Mouse (Mus musculus): ENCODE measurements around the gene Rab5c. TPM values are rescaled to one million over a fixed set of nuclear protein-coding genes. Genes with fewer than 3 reads are reported as not detected.

Gene Rab5c
- polyA plus RNA-seq, 1 experiment from 2014 or later = 25.2 TPM

DNA sequence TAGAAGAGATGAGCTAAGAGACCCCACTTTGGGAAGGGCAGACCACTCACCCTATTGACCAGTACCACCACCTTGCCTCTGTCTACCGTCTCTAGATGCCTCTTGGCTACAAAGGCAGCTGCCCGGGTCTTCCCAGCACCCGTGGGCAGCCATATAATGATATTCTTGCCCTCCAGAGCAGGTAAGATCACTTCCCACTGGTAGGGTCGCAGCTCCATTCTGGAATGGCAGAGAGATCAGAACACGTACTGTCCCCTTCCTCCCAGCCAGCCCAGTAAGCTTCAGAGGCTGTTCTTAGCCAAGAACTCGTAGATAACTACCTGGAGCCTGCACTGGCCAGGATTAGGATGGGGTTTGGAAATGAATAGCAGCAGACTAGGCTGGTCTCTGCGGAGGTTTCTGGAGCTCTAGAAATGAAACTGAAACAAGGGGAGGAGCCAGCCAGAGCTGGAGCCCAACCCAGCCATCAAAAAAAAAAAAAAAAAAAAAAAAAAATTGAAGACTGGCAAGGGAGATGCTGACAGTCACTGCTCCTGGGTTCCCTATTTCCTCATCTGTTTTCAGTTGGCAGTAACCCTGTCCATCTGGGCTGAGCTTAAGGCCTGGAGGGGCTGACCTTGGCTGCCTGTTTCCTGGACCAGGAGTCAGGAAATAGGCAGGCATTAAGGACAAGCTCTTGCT lies 34.0 kb downstream of the Rab5c start, which contains the start of gene Dhx58:
TSS of gene Dhx58 (minus strand) at position 421 of the 681 bp plus-strand sequence.
- no peaks in the 10 kb centered on the region for H3K9me3 ChIP-seq
- no peak within 1 kb of the TSS for H3K4me3 ChIP-seq (replicated peaks)
- no peak within 1 kb of the TSS; the same call in 1 of the 2 replicates for H3K4me2 ChIP-seq
- H3K4me1 ChIP-seq = peaks cover 6% of the 10 kb centered on the region
- peaks cover 9% of the 10 kb centered on the region; the same call in 1 of the 2 replicates for H3K27me3 ChIP-seq
- no peak for ATAC-seq (ENCODE audit: low FRiP score)
- 71% methylated on average over 7 of the region's 7 CpGs for WGBS
- H3K36me3 ChIP-seq (replicated peaks) = peaks cover 48% of the 10 kb centered on the region
- no peak within 1 kb of the TSS for H3K9ac ChIP-seq
- no peak within 1 kb of the TSS for H3K27ac ChIP-seq

- Histone ChIP-seq H3K9me3 (no peaks in the 10 kb centered on the region), H3K4me1 (peaks cover 6% of the 10 kb centered on the region), H3K27me3 (peaks cover 9% of the 10 kb centered on the region; the same call in 1 of the 2 replicates), H3K4me2 (no peak overlapping the region), H3K27ac (no peak overlapping the region), H3K36me3 (replicated peaks) (peaks cover 41% of the 10 kb centered on the region), H3K9ac (no peak overlapping the region), H3K4me3 (replicated peaks) (no peak overlapping the region)
- 73% methylated on average over 11 of the region's 11 CpGs for WGBS
- ATAC-seq (ENCODE audit: low FRiP score) = no peak
These were observed 34.6 kb downstream of the Rab5c start for GRCm38 (mm10) chr11:100703366-100703765.

GRCm38 (mm10) chr11:100702906-100703305 lies 35.1 kb downstream of the Rab5c start:
- H3K36me3 ChIP-seq (replicated peaks) = peaks cover 37% of the 10 kb centered on the region
- H3K9ac ChIP-seq = no peak overlapping the region
- 53% methylated on average over 7 of the region's 7 CpGs for WGBS
- H3K4me2 ChIP-seq = peak overlapping the region; percentile 29
- H3K9me3 ChIP-seq = no peaks in the 10 kb centered on the region
- peaks cover 9% of the 10 kb centered on the region; the same call in 1 of the 2 replicates for H3K27me3 ChIP-seq
- H3K4me3 ChIP-seq (replicated peaks) = no peak overlapping the region
- H3K27ac ChIP-seq = no peak overlapping the region
- ATAC-seq (ENCODE audit: low FRiP score) = peak; percentile 14; the same call in 1 of the 2 replicates
- H3K4me1 ChIP-seq = peaks cover 6% of the 10 kb centered on the region

- peak overlapping the region; percentile 29 for H3K4me2 ChIP-seq
- 36% methylated on average over 19 of the region's 19 CpGs for WGBS
- 0 out of 2 replicates have a peak, but pooled peaks have one; percentile 20 for ATAC-seq (ENCODE audit: low FRiP score)
- H3K9me3 ChIP-seq = no peaks in the 10 kb centered on the region
- peaks cover 30% of the 10 kb centered on the region for H3K36me3 ChIP-seq (replicated peaks)
- no peak overlapping the region for H3K9ac ChIP-seq
- peaks cover 6% of the 10 kb centered on the region for H3K4me1 ChIP-seq
- no peak overlapping the region for H3K4me3 ChIP-seq (replicated peaks)
- no peak overlapping the region for H3K27ac ChIP-seq
- peaks cover 9% of the 10 kb centered on the region; the same call in 1 of the 2 replicates for H3K27me3 ChIP-seq
These were observed 35.7 kb downstream of the Rab5c start for GRCm38 (mm10) chr11:100702081-100702851.

DNA sequence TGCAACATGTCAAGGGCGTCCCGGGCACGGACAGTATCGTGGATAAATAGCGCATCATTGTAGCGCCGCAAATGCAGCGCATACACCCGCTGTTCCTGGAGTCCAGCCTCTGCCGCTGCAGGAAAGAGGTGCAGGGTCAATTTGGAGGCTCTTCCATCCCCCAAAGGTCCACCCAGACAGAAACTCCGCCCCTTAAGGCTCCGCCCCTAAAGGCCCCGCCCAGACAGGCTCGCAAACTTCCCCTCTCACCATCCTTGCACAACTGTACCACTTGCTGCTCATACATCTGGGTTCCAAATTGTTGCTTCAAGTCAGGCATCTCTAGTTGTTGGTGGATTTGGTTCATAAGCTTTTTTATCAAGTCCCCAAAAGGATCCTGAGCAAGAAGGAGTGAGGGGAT lies 36.7 kb downstream of the Rab5c start:
- WGBS = 5% methylated on average over 14 of the region's 14 CpGs
- peak overlapping the region; percentile 39 for H3K4me2 ChIP-seq
- peaks cover 6% of the 10 kb centered on the region for H3K4me1 ChIP-seq
- peak overlapping the region; percentile 5; the same call in 1 of the 2 replicates for H3K4me3 ChIP-seq (replicated peaks)
- no peak overlapping the region for H3K9ac ChIP-seq
- ATAC-seq (ENCODE audit: low FRiP score) = no peak
- peaks cover 9% of the 10 kb centered on the region; the same call in 1 of the 2 replicates for H3K27me3 ChIP-seq
- H3K36me3 ChIP-seq (replicated peaks) = peaks cover 21% of the 10 kb centered on the region
- H3K27ac ChIP-seq = no peak overlapping the region
- no peaks in the 10 kb centered on the region for H3K9me3 ChIP-seq

DNA sequence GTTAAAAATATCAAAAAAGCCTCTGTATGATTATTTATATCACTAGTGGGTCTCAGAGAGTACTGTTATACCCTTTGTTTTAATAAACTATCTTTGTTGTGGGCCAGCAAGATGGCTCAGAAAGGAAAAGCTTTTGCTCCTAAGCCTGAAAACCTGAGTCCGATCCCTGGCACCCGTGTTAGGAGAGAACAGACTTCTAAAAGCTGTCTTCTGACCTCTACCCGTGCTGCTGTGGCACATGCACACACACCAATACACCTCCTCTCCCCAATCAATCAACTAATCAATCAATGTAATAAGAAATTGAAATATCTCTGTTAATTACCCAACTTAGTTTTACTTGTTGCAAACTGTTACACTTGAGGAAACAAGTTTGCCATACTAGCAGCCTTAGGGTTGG lies 37.3 kb downstream of the Rab5c start:
- 78% methylated on average over 3 of the region's 3 CpGs for WGBS
- Histone ChIP-seq H3K27me3 (peaks cover 9% of the 10 kb centered on the region; the same call in 1 of the 2 replicates), H3K4me1 (peaks cover 6% of the 10 kb centered on the region), H3K9ac (no peak overlapping the region), H3K27ac (no peak overlapping the region), H3K36me3 (replicated peaks) (peaks cover 15% of the 10 kb centered on the region), H3K4me3 (replicated peaks) (no peak overlapping the region), H3K9me3 (no peaks in the 10 kb centered on the region), H3K4me2 (no peak overlapping the region)
- no peak for ATAC-seq (ENCODE audit: low FRiP score)

- Histone ChIP-seq H3K4me1 (peaks cover 6% of the 10 kb centered on the region), H3K9ac (no peak overlapping the region), H3K27ac (no peak overlapping the region), H3K27me3 (peaks cover 21% of the 10 kb centered on the region), H3K4me2 (no peak overlapping the region), H3K4me3 (replicated peaks) (no peak overlapping the region), H3K9me3 (no peaks in the 10 kb centered on the region), H3K36me3 (replicated peaks) (no peaks in the 10 kb centered on the region)
- ATAC-seq (ENCODE audit: low FRiP score) = no peak
- WGBS = 78% methylated on average over 7 of the region's 7 CpGs
These were observed 40.1 kb downstream of the Rab5c start for GRCm38 (mm10) chr11:100697921-100698320.

DNA sequence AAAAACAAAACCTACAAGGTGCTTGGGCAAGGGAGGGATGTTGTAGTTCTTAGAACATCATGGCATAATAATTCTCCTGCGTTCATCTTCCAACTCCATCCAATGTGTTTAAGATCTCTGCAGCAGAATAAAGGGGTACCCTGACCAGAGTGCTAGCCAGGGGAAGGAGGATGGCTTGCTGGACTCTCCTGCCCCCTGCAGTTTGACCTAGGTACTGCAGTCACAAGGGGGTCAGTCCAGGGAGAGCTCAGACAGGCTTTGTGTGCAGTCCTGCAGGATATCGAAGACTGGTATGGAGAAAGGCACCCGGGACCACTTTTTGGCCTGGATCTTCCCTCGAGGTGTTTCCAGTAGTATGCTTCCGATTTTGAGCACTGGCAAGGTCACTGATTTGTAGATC lies 43.1 kb downstream of the Rab5c start:
- Histone ChIP-seq H3K4me2 (no peak overlapping the region), H3K27ac (no peak overlapping the region), H3K27me3 (peaks cover 39% of the 10 kb centered on the region), H3K4me3 (replicated peaks) (no peak overlapping the region), H3K4me1 (peaks cover 12% of the 10 kb centered on the region), H3K36me3 (replicated peaks) (no peaks in the 10 kb centered on the region), H3K9me3 (no peaks in the 10 kb centered on the region), H3K9ac (no peak overlapping the region)
- ATAC-seq (ENCODE audit: low FRiP score) = no peak
- WGBS = 34% methylated on average over 5 of the region's 5 CpGs

DNA sequence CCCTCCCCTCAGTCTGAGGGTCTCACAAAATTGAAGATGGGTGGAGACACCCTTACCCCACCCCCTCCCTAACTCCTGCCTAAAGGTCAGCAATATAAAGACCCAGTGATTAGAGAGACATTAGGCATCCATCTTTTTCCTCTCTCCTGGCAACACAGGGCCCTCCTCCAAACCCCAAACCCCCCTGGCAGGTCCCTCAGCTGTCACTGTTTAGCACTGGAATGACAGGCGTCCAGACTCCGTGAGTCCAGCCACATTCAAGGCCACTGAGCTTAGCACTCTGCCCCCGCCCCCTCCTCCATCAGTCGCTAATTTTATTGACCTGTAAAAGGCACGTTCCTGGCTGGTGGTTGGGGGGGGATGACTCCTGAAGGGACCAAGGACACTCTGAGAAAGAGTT lies 44.9 kb downstream of the Rab5c start:
- no peak overlapping the region for H3K4me2 ChIP-seq
- 36% methylated on average over 5 of the region's 5 CpGs for WGBS
- no peaks in the 10 kb centered on the region for H3K9me3 ChIP-seq
- no peak overlapping the region for H3K27ac ChIP-seq
- H3K4me3 ChIP-seq (replicated peaks) = no peak overlapping the region
- no peak for ATAC-seq (ENCODE audit: low FRiP score)
- no peak overlapping the region for H3K9ac ChIP-seq
- H3K27me3 ChIP-seq = peaks cover 39% of the 10 kb centered on the region
- no peaks in the 10 kb centered on the region for H3K36me3 ChIP-seq (replicated peaks)
- H3K4me1 ChIP-seq = peaks cover 12% of the 10 kb centered on the region

DNA sequence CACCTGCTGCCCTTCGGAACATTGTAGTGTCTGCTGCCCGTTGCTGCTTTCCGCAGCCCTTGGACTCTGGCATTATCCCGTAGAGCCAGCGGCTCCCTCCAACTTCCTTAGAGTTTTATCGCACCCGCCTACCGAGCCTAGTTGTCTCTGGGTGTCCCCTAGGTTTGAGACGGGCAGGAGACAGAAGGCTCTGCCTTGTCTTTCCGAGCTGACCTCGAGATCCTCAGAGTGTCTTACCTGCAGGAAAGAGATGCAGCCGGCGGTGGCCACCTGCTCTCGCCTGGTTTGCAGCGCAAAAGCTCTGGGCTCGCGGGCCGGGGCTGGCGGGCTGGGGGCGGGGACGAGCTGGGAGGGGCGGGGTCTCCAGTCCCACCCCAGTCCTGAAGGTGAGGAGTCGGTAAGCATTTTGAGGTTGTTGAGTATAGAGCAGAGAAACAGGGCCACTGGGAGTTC lies 45.8 kb downstream of the Rab5c start, which contains the start of gene Zfp385c:
TSS of gene Zfp385c (minus strand) at position 292 of the 453 bp plus-strand sequence.
- Histone ChIP-seq H3K27ac (no peak within 1 kb of the TSS), H3K4me1 (peaks cover 12% of the 10 kb centered on the region), H3K36me3 (replicated peaks) (no peaks in the 10 kb centered on the region), H3K4me2 (peak within 1 kb of the TSS; percentile 52), H3K27me3 (peaks cover 41% of the 10 kb centered on the region), H3K9ac (0 out of 2 replicates have a peak within 1 kb of the TSS, but pooled peaks have one; percentile 25), H3K9me3 (no peaks in the 10 kb centered on the region), H3K4me3 (replicated peaks) (peak within 1 kb of the TSS; percentile 29)
- ATAC-seq (ENCODE audit: low FRiP score) = no peak
- 2% methylated on average over 23 of the region's 23 CpGs for WGBS

DNA sequence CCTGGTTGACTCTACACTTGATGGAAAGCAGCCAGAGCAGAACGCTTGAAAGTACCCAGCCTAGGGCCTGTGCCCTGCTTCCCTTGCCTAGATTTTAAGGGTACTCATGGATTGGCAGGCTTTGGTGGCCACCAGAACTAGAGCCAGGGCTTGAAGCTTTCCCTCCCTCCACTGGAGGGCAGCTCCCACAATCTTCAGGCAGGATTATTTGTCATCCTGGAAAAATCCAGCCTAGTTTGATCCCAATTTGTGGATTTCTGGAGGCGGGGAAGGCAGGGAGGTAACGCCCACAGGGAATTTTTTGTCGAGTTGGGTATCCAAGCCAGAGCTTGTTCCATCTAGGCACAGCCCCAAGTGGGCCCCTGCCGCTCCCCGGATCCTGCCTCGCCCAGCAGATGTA lies 47.6 kb downstream of the Rab5c start:
- Histone ChIP-seq H3K4me3 (replicated peaks) (no peak overlapping the region), H3K4me1 (peaks cover 12% of the 10 kb centered on the region), H3K9ac (no peak overlapping the region)

GRCm38 (mm10) chr11:100688443-100688842 lies 49.6 kb downstream of the Rab5c start:
- no peak overlapping the region for H3K27ac ChIP-seq
- no peak overlapping the region for H3K4me3 ChIP-seq (replicated peaks)
- peaks cover 37% of the 10 kb centered on the region for H3K27me3 ChIP-seq
- peaks cover 12% of the 10 kb centered on the region for H3K4me1 ChIP-seq
- WGBS = 73% methylated on average over 4 of the region's 4 CpGs
- H3K9ac ChIP-seq = no peak overlapping the region
- H3K36me3 ChIP-seq (replicated peaks) = no peaks in the 10 kb centered on the region
- ATAC-seq (ENCODE audit: low FRiP score) = no peak
- H3K9me3 ChIP-seq = no peaks in the 10 kb centered on the region
- H3K4me2 ChIP-seq = no peak overlapping the region

More for the DNA sequence above, 47.6 kb downstream of the Rab5c start:
- Histone ChIP-seq H3K36me3 (replicated peaks) (no peaks in the 10 kb centered on the region), H3K9me3 (no peaks in the 10 kb centered on the region), H3K4me2 (no peak overlapping the region), H3K27ac (no peak overlapping the region), H3K27me3 (peaks cover 44% of the 10 kb centered on the region)
- ATAC-seq (ENCODE audit: low FRiP score) = no peak
- 70% methylated on average over 7 of the region's 7 CpGs for WGBS
